Mouse (Mus musculus) stomach, postnatal 0 days (tissue): ENCODE data around the gene Zmynd8.

Source experiments
- CTCF ChIP-seq: IDR thresholded peaks from 2 replicates; pipeline ENCODE4 v1.5.1; 2016; ENCODE audit warnings: antibody characterized with exemption, low read depth, mild to moderate bottlenecking, moderate library complexity
- EP300 ChIP-seq: optimal IDR thresholded peaks from 2 replicates; pipeline ENCODE3; 2016; ENCODE audit warnings: antibody characterized with exemption

GRCm38 (mm10) chr2:165792431-165793282, 106.2 kb downstream of the Zmynd8 start:
- TF ChIP-seq CTCF (no peak), EP300 (no peak)
